Mouse (Mus musculus) limb, embryonic 11.5 days (tissue): ENCODE measurements around the gene Abcb11. TPM values are rescaled to one million over a fixed set of nuclear protein-coding genes. Genes with fewer than 3 reads are reported as not detected.

Experiments
- ATAC-seq: fragments of 200-750 bp; cut with Nextera tagmentation; 2 replicates; pipeline ENCODE4 v1.8.0; 2017; ENCODE audit warnings: low read depth; ENCODE audit not compliant: insufficient number of reproducible peaks, low FRiP score, low TSS enrichment
- DNase-seq: peaks from one replicate; pipeline ENCODE4 v3.0.0-alpha.2; 2015; ENCODE audit warnings: low spot score
- H3K27ac ChIP-seq: fragments of 300-500 bp; sonication (generic); replicated peaks from 2 replicates; pipeline ENCODE4 v1.5.1; 2014; ENCODE audit warnings: low read depth, mild to moderate bottlenecking, low read length
- H3K27me3 ChIP-seq: fragments of 300-500 bp; sonication (generic); 2 replicates; pipeline ENCODE4 v1.6.1; 2014; ENCODE audit warnings: mild to moderate bottlenecking, low read length, mixed read lengths; ENCODE audit not compliant: control insufficient read depth, insufficient read depth
- H3K36me3 ChIP-seq: fragments of 300-500 bp; sonication (generic); 2 replicates; pipeline ENCODE4 v1.6.1; 2014; ENCODE audit warnings: mild to moderate bottlenecking, low read length, moderate library complexity, mixed read lengths; ENCODE audit not compliant: control insufficient read depth, insufficient read depth
- H3K4me1 ChIP-seq: fragments of 300-500 bp; sonication (generic); 2 replicates; pipeline ENCODE4 v1.6.1; 2014; ENCODE audit warnings: low read length, mixed read lengths; ENCODE audit not compliant: control insufficient read depth, insufficient read depth
- H3K4me2 ChIP-seq: fragments of 300-500 bp; sonication (generic); 2 replicates; pipeline ENCODE4 v1.6.1; 2014; ENCODE audit warnings: low read depth, mild to moderate bottlenecking, moderate library complexity; ENCODE audit not compliant: severe bottlenecking
- H3K4me3 ChIP-seq: fragments of 300-500 bp; sonication (generic); 2 replicates; pipeline ENCODE4 v1.5.1; 2014; ENCODE audit warnings: low read depth, low read length
- H3K9ac ChIP-seq: fragments of 300-500 bp; sonication (generic); 2 replicates; pipeline ENCODE4 v1.6.1; 2014; ENCODE audit warnings: mild to moderate bottlenecking, low read length
- H3K9me3 ChIP-seq: fragments of 300-500 bp; sonication (generic); 2 replicates; pipeline ENCODE4 v1.6.1; 2016; ENCODE audit warnings: low read length; ENCODE audit not compliant: control insufficient read depth
- WGBS: fragments of 180-500 bp; shearing (Covaris S2); extraction: QIAGEN DNeasy Blood & Tissue Kit; methylation state at CpG from one replicate; pipeline ENCODE4 v1.1.7; 2014; 5-methylcytosine and 5-hydroxymethylcytosine counted together
- polyA plus RNA-seq: library from polyadenylated mRNA; unstranded; fragments of >200 nt; fragmentation: Nextera tagmentation; extraction: Ambion mirVana; gene quantifications from 2 replicates; pipeline ENCODE4 v1.2.1, GENCODE M21; 2014

Abcb11 gene
- polyA plus RNA-seq, 1 experiment from 2014 or later, result not detected

DNA sequence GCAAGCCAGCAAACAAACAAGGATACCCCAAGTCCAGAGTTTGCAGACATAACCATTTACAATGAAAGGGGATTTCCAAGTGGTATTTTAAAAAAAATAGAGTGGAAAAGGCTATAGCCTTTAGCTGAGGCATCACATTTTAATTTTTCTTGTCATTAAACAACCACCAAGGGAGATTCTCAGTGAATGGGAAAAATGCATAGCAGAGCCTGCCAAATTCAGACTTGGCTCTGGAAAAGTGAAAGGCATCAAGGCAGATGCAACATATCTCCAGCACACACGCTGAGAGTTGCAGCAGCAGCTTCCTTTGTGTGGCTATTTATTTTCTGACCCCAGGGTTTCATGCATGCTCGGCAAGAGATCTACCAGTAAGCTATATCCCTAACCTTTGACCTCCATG is 97.5 kb downstream of the Abcb11 start:
- ATAC-seq, result no peak
- H3K27ac ChIP-seq, result no peak overlapping the region
- no peak overlapping the region for H3K4me2 ChIP-seq
- no peaks in the 10 kb centered on the region for H3K27me3 ChIP-seq
- H3K4me1 ChIP-seq, result no peaks in the 10 kb centered on the region
- WGBS, result 59% methylated on average over 2 of the region's 2 CpGs
- no peaks in the 10 kb centered on the region for H3K36me3 ChIP-seq
- H3K9me3 ChIP-seq, result no peaks in the 10 kb centered on the region
- H3K4me3 ChIP-seq, result no peak overlapping the region
- DNase-seq, result no peak
- no peak overlapping the region for H3K9ac ChIP-seq

- Histone ChIP-seq H3K9ac (no peak overlapping the region), H3K36me3 (no peaks in the 10 kb centered on the region), H3K4me3 (no peak overlapping the region), H3K9me3 (no peaks in the 10 kb centered on the region), H3K27me3 (no peaks in the 10 kb centered on the region), H3K4me2 (no peak overlapping the region), H3K27ac (no peak overlapping the region), H3K4me1 (no peaks in the 10 kb centered on the region)
- ATAC-seq (no peak), DNase-seq (no peak)
- WGBS, result 85% methylated on average over 9 of the region's 9 CpGs
Measured at GRCm38 (mm10) chr2:69239315-69239714, 103.1 kb downstream of the Abcb11 start.

GRCm38 (mm10) chr2:69234976-69235678 is 107.3 kb downstream of the Abcb11 start:
- Histone ChIP-seq H3K4me3 (no peak overlapping the region), H3K9me3 (no peaks in the 10 kb centered on the region), H3K27me3 (no peaks in the 10 kb centered on the region), H3K9ac (no peak overlapping the region), H3K27ac (no peak overlapping the region), H3K4me1 (no peaks in the 10 kb centered on the region), H3K36me3 (no peaks in the 10 kb centered on the region), H3K4me2 (no peak overlapping the region)
- WGBS, result 86% methylated on average over 5 of the region's 5 CpGs
- ATAC-seq (no peak), DNase-seq (no peak)

DNA sequence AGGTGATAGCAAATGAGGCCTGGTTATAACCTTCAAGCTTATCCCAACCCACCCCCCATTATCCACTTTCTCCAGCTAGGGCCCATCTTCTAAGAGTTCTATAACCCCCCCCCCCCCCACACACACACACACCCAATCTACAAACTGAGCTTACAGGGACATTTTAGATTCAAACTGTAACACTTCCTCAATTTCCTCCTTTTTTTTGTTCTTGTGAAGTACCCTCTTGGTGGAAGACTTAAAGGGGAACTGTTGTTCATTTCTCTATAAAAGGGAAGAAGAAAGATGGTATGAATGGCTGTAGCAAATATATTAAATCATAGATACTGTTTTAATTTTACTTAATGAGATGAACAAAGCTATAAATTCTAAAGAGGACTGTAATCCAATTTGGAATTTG is 110.3 kb downstream of the Abcb11 start:
- H3K4me2 ChIP-seq, result no peak overlapping the region
- H3K9me3 ChIP-seq, result no peaks in the 10 kb centered on the region
- no peaks in the 10 kb centered on the region for H3K36me3 ChIP-seq
- no peak overlapping the region for H3K27ac ChIP-seq
- H3K9ac ChIP-seq, result no peak overlapping the region
- ATAC-seq, result no peak
- H3K4me1 ChIP-seq, result no peaks in the 10 kb centered on the region
- no peak for DNase-seq
- H3K4me3 ChIP-seq, result no peak overlapping the region
- no peaks in the 10 kb centered on the region for H3K27me3 ChIP-seq

DNA sequence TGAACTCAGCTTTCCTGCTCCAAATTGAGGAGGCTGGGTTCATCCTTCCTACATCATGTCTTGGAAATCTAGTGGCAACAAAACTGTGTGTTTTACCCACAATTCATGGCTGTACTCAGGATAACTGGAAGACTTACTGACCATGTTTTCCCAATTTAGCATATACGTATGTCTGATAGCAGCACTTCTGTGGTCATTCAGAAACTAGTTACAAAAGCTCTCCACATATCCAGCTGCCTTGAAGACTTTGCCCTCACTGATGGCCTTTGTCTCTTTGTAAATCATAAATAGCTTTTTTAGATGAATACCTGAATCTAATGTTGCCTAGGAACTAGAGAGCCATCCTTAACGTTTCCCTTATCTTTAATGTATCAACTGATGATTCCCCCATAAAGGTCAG is 112.3 kb downstream of the Abcb11 start:
- Histone ChIP-seq H3K27me3 (no peaks in the 10 kb centered on the region), H3K4me1 (no peaks in the 10 kb centered on the region), H3K36me3 (no peaks in the 10 kb centered on the region), H3K9me3 (no peaks in the 10 kb centered on the region), H3K4me3 (no peak overlapping the region), H3K4me2 (no peak overlapping the region), H3K27ac (no peak overlapping the region), H3K9ac (no peak overlapping the region)
- WGBS, result 89% methylated on average over 2 of the region's 2 CpGs
- DNase-seq, result no peak
- ATAC-seq, result no peak

GRCm38 (mm10) chr2:69228635-69229034 is 113.8 kb downstream of the Abcb11 start:
- Histone ChIP-seq H3K36me3 (no peaks in the 10 kb centered on the region), H3K4me2 (no peak overlapping the region), H3K27me3 (no peaks in the 10 kb centered on the region), H3K4me3 (no peak overlapping the region), H3K4me1 (no peaks in the 10 kb centered on the region), H3K9ac (no peak overlapping the region), H3K27ac (no peak overlapping the region), H3K9me3 (no peaks in the 10 kb centered on the region)
- WGBS, result 89% methylated on average over 6 of the region's 6 CpGs
- ATAC-seq (no peak), DNase-seq (no peak)

- DNase-seq (no peak), ATAC-seq (no peak)
Measured at GRCm38 (mm10) chr2:69226876-69227275, 115.5 kb downstream of the Abcb11 start.

DNA sequence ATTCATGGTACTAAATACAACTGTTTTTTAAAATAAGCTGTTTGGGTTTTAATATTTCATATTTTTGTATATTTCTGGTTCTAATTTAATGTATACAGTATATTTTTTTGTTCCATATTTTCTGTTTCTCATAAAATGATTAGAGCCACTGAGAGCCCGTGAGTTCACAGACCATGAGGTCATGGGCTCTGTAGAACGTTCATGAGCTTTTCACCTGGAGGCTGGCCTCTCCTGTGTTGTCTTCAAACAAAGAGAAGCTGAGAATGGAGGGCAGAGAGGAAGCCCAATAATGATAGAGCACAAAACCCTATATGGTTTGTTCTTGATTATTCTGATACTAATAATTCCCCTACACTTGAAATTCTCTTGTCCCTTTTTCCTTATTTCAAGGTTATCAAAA is 117.7 kb downstream of the Abcb11 start:
- WGBS, result 76% methylated on average over 2 of the region's 2 CpGs
- Histone ChIP-seq H3K4me3 (no peak overlapping the region), H3K9me3 (no peaks in the 10 kb centered on the region), H3K4me2 (no peak overlapping the region), H3K36me3 (no peaks in the 10 kb centered on the region), H3K27me3 (no peaks in the 10 kb centered on the region), H3K4me1 (no peaks in the 10 kb centered on the region), H3K9ac (no peak overlapping the region), H3K27ac (no peak overlapping the region)
- ATAC-seq (no peak), DNase-seq (no peak)

More at GRCm38 (mm10) chr2:69226876-69227275, 115.5 kb downstream of the Abcb11 start:
- no peak overlapping the region for H3K4me3 ChIP-seq
- no peaks in the 10 kb centered on the region for H3K9me3 ChIP-seq
- H3K27ac ChIP-seq, result no peak overlapping the region
- H3K9ac ChIP-seq, result no peak overlapping the region
- 93% methylated on average over 9 of the region's 9 CpGs for WGBS
- no peaks in the 10 kb centered on the region for H3K36me3 ChIP-seq
- H3K4me1 ChIP-seq, result no peaks in the 10 kb centered on the region
- H3K27me3 ChIP-seq, result no peaks in the 10 kb centered on the region
- no peak overlapping the region for H3K4me2 ChIP-seq

- DNase-seq, result no peak
- Histone ChIP-seq H3K27ac (no peak overlapping the region), H3K27me3 (no peaks in the 10 kb centered on the region), H3K36me3 (no peaks in the 10 kb centered on the region), H3K9me3 (no peaks in the 10 kb centered on the region), H3K4me1 (no peaks in the 10 kb centered on the region), H3K4me3 (no peak overlapping the region), H3K9ac (no peak overlapping the region), H3K4me2 (no peak overlapping the region)
- WGBS, result 86% methylated on average over 10 of the region's 10 CpGs
- ATAC-seq, result no peak
Measured at GRCm38 (mm10) chr2:69222815-69223214, 119.6 kb downstream of the Abcb11 start.
